Mouse (Mus musculus) c-Kit-negative CD71-positive TER-119-positive erythroid progenitor cells, embryonic 14.5 days (primary cell): Measurements from ENCODE around the gene Mrps21.
"Not testable (repeated sequence)": the region's sequence is repeated elsewhere in the genome, so short reads cannot be mapped to it uniquely, and the experiment has no call there.

ENCODE experiments used
- DNase-seq: peaks from one replicate; pipeline ENCODE4 v3.0.0-alpha.2; 2013; ENCODE audit warnings: low read depth, low spot score

Gene Mrps21

DNA sequence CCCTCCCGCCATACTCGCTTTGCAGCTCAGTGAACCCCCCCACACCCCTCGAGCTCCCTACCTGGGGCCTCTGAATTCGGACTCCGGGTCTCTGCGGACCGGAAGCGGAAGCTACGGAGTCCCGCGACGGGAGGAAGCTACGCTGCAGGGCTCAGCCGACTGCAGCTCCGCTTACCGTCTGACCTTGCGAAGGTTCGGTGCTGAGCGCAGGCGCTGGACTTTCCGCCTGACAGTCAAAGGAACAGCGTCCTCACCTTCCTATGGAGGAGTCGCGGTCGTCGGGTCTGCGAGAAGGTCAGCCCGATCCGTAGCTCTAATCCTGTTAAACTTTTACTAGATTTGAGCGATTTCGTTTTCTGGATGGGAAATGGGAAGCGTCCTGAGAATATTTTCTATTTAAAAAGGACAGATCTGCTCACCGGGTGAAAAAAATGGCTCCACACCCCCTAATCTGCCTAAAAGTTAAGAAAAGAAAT, at the start of gene Mrps21:
Gene Mrps21, minus strand, starts transcription at position 128 of the 476 bp plus-strand sequence.
- peak; percentile 63 for DNase-seq

DNA sequence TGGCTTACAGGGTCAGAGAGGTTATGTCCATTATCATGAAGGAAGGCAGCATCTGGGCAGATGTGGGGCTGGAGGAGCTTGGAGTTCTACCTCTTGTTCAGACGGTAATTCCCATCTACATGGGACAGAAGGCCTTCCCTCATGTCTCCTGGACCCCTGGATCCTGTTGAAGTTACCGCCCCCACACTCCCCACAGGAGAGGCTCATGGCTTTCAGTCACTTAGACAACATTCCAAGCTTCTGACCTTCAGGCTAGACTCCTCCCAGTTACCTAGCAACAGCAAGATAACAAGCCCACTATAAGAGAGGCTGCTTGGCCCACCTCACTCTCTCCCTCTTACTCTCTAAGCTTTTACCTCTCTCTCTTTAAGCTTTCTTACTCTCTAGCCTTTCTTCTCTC, 49.2 kb upstream of the Mrps21 start:
- not testable (repeated sequence) for DNase-seq

DNA sequence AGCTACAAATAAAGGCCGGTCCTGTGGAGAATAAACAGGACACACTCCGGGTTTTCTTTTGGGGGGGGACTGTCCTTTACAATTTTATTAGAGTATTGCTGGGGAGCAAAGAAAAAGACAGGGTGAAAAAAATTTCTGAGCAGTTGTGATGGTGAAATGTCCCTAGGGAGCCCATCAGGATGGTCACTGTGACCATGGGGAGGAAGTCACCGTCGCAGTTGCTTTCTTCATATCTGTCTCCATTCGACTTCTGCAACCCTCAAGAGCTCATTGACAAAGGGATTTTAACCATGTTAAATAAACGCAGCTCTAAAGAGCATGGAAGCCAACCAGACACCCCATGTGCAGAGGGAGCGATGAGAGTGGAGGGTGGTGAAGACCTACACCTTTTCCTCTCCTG, 45.4 kb upstream of the Mrps21 start:
- DNase-seq: no peak

DNA sequence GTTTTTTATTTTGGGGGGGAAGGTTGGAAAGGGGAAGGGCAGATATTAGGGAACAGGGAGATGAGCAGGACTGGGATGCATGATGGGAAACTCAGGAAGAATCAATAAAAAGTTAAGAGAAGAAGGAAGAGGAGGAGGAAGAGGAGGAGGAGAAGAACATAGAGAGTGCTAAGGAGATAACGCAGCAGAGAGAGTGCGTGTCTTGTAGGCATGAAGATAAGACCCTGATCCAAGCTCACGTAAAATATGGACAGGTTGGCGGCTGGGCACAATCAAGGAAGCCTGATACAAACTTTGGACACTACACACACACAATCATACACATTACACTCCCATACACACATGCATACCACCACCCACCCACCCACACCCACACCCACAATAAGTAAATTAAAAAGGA, 43.4 kb upstream of the Mrps21 start:
- no peak for DNase-seq

DNA sequence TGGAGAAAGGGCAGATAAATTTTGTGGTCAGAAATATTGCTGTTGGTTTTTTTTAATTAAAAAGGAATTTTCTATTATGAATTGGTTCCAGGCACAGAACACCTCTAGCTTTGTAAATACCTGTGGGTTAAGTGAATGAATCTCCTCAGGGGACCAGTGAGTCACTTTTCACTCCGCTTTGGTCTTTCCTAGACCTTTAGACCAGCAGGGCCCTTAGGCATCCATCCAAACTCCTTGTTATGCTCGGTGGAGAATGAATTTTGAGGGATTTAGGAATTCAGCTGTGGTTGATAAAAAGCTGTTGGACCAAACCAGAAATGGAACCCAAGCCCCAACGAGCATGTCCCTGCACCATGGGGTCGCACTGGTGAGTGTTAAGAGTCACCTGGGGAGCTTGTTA, 36.3 kb upstream of the Mrps21 start:
- DNase-seq: no peak

DNA sequence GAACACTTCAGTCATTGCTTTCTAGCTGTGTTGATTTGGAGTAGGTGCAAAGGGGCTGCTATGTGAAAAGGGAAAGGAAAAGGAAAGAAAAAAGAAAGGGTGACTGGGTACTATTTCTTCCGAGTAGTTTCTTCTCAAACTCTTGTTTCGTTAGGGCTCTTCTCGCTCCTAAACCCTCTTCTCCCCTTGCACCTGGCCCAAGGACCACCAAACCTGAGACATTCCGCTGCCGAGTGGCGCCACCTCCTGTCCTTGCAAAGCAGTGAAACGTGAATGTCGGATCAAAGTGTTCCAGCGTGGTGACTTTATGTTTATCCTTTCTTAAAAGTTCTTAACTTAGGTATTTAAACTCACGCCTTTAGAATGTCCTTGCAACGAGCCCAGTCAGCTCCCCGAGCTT, 35.5 kb upstream of the Mrps21 start:
- no peak for DNase-seq

DNA sequence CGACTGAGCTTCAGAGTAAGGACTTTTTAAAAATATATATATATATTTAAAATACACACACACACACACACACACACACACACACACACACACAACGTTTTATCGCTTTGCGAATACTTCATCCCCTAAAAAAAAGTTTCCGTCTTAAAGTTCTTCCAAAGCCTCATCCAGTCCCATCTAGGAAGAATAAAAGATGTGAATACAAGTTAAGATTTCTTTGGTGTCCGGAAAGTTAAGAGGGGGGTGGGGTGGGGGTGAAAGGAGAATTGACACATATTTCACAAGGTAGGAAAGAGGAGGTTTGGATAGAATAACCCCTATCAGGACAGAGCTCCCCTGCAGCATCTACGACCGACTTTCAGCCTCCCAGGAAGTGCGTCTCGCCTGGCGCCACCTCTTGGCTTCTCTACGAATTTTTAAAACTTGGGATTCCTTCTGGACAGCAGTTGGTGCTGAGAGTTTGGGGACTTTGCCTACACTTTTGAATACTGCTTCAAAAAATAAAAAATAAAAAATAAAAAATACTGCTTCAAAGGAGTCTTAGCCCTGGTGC, 34.7 kb upstream of the Mrps21 start:
- no peak for DNase-seq

DNA sequence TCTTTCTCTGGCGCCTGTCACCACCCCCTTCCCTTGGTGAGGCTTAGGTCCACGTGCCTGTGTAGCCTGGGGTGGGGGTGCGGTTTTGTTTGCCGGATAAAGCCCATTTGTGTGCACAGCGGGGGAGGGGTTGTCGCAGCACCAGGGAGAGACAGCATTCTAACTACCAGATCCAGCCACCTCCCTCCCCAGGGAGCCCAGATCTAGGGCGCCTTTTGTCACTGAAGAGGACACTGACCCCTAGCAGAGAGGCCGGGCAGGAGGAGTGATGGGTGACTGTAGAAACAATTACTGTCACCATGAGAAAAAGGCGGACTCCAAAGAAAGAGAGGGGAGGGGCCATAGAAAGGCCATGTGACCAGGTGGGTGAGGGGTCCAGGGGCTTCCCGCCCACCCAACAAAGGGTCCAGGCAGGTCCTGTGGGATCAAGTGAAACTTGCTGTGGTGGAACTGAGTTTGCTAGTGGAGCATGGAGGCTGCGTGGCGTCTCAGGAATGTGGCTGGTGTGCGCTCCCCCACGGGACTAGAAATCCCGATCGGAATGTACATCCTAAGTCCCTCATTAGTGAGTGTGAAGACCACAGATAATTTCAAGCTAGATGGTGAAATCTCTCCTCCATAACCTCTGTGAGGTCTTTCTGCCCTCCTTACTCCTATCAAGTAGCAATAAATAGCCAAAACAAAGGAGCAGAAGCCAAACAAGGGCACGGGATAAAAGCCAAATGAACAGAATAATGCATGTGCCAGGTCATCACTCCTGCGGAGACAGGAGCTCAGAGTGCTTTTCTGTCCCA, 34.0 kb upstream of the Mrps21 start:
- no peak for DNase-seq

DNA sequence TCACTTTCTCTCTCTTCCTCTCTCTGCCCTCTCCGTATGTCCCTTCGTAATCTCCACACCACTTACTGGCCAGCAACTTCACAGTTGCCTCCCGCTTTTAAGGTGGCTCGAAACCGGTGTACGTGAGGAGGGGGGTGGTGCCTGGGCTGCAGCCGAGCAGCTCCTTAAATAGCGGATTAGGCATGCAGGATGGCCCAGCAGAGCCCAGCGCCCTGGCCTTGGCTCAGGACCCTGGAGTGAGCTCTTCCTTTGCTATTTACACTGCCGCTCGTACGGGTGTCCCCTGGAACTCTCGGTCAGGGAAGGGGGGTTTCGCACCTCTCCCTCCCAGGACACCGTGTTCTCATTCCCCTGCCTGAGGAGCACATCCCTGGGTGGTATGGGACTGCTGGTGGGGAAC, 33.2 kb upstream of the Mrps21 start, which contains the start of gene Car14:
Gene Car14, minus strand, starts transcription at position 124 of the 400 bp plus-strand sequence.
- no peak for DNase-seq

DNA sequence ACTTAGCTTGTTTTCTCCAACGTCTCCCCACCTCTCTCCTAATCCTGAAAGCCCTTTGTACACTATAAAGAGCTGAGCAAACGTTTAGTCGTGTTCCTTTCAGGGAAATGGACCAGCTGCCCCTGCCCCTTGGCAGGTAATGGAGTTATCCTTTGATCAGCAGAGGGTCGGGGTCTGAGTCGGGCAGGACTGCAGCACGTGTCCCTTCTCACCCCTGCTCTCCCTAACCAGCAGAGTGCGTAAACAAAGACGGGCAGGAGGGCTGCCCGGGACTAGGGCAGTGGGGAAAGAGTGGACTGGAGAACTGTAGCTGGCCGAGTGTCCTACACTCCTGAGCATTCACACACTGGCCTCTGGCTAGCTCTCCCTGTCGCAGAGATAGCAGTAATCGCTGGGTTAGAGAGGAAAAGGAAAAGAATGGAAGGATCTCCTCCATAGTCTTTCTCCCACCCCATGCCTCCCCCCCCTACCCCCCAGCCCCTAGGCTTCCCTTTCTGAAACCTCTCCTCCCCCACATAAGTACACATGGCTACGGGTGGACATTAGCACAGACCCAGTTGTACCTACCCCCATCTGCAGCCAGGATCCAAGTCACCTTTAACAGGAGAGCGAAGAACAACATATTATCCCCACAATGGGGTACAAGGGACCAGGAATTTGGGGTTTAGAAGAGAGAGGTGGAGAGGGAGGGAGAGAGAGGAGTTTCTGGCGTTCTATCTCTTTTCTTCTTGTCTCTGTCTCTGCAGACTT, 32.6 kb upstream of the Mrps21 start:
- no peak for DNase-seq

DNA sequence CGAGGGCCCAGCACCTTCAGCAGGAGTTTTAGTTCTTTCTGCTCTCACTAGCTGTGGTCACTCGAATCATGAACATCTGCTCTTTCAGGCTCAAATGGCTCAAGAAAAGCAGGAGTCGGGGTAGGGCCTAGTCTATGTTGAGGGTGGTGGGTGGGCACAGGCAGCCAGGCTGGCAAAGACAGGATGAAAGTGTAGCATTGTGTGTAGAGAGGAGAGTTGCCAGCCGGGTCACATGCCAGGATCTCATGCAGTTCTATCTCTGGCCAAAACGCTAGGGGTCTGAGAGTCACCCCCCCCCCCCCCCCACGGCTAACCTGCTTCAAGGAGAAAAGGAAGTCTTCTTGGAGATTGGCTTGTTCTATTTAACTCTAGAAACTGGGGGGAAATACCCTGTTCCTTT, 31.3 kb upstream of the Mrps21 start:
- no peak for DNase-seq

DNA sequence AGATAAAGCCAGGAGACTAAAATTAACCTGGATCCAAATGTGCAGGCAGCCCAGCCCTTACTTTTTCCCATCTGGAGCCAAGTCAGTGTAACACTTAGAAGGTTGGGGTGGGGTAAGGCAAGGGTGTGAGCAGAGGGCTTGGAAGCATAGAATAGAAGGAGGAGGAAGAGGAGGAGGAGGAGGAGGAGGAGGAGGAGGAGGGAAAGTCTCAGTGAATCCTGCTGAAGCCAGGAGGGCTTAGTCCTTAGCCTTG, 31.0 kb upstream of the Mrps21 start:
- DNase-seq: no peak

DNA sequence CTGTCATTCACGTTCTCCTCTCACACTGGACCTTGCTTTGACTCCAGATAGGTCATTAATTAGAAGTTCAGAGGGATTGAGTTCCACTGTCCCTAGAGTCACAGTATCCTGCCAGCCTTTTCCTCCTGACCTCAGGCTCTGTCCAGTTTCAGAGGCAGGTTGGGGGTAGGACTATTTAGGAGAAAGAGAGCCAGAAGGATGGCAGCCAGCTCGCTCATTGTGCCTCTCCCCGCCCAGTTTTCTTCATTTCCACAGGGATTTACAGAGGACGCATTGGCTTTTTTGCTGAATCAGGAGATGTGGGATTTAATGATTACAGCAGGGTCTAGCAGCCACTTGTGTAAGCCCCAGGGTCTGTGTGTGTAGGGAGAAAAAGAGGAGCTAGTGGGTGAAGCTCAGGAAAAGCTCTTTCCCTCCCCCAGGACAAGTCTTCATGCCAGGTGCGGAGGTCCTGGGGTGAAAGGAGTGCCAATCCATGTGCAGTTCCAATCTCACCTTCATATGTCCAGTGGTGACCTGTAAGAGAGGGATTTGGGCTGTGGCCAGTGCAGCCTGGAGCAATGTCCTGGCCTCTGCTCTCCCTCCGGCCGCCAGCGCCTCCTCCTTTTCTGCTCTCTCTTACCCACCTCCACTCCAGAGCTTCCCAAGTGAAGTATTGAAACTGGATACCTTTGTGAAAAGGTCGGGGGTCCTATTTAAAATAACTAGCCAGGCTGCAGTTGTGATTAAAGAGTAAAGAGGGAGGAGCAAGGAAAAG, 30.5 kb upstream of the Mrps21 start:
- DNase-seq: no peak

DNA sequence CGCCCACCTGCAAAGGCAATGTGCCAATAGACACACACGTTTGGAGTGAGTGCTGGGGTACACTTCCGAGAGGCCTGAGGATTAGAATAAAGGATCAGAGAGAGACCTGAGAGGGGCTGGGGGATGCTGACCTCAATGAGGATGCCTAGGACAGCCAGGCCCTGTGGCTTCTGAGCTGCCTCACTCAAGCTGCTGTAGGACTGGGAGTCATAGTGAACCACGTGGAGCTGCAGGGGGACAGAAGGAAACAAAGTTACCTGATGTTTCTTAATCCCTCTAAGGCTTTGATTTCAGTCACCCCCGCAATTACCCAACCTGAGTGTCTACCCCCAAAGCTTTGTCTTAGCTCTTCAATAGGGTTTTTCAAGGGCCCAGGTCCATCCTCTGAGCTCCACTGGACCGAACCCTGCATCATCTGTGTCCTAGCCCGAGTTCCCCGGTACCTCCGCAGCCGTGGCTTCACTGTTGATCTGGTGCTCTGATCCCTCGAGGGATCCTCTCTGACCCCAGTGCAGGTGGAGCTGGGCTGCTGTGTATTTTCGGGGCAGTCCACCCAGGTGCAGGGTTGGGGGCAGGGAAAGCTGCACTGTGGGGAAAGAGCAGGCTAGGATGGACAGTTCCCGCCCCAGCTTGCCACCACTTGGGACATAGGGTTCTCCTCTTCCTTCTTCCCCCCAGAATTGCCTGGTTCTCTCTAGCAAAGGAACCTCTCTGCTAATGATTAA, 28.6 kb upstream of the Mrps21 start:
- no peak for DNase-seq

DNA sequence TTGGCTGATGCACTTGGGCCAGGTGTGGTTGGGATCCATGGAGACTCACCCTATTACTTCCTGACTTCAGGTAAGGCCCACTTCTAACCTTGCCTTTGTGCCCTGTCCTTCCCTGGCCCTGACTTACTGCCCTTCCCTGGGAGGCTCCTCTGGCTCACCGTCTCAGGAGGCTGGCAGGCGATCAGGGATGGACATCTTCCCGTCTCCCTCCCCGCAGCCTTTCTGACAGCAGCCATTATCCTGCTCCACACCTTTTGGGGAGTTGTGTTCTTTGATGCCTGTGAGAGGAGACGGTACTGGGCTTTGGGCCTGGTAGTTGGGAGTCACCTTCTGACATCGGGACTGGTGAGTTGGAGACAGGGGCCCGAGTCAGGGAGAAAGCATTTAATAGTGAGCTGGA, 24.2 kb upstream of the Mrps21 start:
- not testable (repeated sequence) for DNase-seq

DNA sequence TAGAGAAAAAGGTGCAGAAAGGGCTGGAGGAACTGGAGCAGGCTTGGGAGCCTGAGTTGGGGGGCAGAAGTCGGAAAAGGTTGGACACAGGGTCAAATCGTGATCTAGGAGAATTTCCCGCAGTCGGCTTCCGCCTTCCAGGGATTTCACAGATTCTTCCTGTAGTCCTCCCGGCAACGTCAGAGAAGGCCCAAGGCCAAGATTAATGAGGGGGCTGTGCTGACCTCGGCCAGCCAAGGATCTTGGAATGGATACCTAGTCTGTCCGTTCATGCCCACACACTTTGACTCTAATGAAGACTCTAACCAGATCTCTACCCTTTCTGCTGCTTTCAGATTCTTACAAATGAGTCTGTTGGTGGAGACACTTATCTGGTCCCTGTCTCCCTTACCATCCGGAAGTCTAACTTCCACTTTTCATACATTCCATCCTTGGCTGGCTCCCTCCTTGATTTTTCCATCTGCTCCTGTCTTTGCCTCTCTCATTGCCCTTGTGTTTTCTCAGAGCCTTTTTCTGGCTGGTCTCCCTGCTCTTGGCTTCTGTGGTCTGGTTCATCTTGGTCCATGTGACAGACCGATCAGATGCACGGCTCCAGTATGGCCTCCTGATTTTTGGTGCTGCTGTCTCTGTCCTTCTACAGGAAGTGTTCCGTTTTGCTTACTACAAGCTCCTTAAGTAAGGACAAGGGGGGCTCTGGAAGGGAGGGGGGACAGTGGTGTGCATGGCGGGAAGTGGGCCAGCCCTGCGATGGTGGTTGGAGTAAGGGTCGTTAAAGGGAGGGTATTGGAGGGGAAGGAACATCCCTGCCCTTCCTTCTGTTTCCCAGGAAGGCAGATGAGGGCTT, 23.2 kb upstream of the Mrps21 start:
- DNase-seq: no peak

DNA sequence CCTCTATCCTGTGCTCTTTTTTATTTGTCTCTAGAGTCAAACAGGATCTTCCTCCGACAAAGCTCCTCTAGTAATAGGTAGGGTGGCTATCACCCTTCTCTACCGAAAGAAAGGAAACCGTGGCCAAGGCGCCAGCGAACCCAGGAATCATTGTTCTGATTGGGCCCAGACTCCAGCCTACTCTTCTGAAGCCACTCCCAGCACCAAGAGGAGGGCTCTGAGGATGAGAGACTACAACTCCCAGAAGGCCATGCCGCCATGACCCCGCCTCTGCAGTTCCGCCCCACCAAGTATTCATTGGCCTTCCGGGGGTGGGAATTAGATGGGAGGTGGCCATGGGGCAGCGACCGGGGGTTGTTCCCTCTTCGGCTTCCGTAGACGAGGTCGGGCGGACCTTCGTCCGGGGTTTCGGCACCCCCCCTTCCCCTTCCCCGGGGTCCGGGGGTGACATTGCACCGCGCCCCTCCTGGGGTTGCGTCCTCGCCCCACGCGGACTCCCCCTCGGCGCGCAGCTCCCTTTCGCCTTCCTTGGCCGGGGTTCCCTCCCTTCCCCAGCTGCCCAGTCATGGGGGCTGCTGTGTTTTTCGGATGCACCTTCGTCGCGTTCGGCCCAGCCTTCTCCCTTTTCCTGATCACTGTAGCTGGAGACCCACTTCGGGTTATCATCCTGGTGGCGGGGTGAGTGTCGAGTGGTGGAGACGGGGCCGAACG, 22.4 kb upstream of the Mrps21 start, which contains the start of gene Aph1a:
Gene Aph1a, plus strand, starts transcription at position 364 of the 711 bp plus-strand sequence.
- DNase-seq: peak; percentile 87

DNA sequence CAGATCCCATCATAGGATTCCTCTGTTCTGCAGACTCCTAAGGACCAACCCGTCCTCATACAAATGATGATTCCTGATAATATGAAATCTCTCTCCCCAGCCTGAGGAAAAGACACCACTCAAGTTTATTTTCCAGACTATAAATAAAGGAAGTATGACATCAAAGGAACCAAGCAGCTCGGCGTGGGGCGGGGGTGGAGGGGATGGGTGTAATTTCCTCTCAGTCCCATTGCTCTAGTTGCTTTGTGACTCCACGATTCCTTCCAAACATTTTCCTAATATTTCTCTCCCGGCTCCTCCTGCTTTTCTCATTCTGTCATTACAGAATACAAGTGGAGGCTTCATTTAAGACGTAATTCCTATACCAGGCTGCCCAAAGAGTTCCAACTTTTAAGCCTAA, 21.8 kb upstream of the Mrps21 start:
- no peak for DNase-seq
